In the genomic region with DNA sequence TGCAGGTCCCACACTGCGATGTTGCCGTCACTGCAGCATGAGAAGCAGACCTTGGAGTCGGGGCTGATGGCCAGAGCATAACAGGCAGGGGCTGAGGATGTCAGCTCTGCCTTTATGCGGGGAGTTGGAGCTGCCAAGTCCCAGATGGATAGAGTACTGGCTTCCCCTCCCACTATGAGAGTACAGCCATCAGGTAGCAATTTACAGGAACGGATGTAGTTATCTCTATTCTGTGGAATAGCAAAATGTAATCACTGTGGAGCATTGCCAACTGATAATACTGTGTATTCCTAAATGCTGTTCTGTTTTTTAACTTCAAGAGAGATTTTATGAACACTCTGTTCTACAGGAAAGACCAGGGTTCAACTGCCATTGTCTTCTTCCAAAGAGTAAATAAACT, we compare ENCODE assay signal across 18 mouse cellular contexts.
DNase-seq lines count a peak whose midpoint lies in the region; ATAC-seq and TF ChIP-seq lines count a peak whose summit lies in the region.
"Had no signal": no experiment of that assay in that cellular context is flagged by ENCODE, and none has a peak within 500 bp of the region (broad histone marks: within the 10 kb centered on the region; RNA-seq: fewer than 3 reads in every experiment).

No protein-coding gene starts in this region.

- peaks cover 14% of the 10 kb centered on the region for H3K4me1 ChIP-seq in heart, embryonic 12.5 days (replicated peaks)
- H3K4me1 ChIP-seq in liver, postnatal 0 days (ENCODE audit: insufficient read depth) = peaks cover 5% of the 10 kb centered on the region; the same call in 1 of the 2 replicates
- H3K4me1 ChIP-seq in liver, embryonic 11.5 days (replicated peaks; ENCODE audit: control insufficient read depth, insufficient read depth, low read length) = no peaks in the 10 kb centered on the region; the same call in none of the 2 replicates
- H3K4me1 ChIP-seq in stomach, postnatal 0 days (replicated peaks; ENCODE audit: control insufficient read depth, insufficient read depth) = no peaks in the 10 kb centered on the region
- H3K4me1 ChIP-seq: embryonic facial prominence, embryonic 12.5 days; neural tube, embryonic 13.5 days had no signal

- H3K9me3 ChIP-seq in heart, embryonic 12.5 days (replicated peaks) = no peaks in the 10 kb centered on the region
- H3K9me3 ChIP-seq in liver, postnatal 0 days (ENCODE audit: low read length) = no peaks in the 10 kb centered on the region
- H3K9me3 ChIP-seq in liver, embryonic 11.5 days (ENCODE audit: control insufficient read depth, low read length) = no peaks in the 10 kb centered on the region
- H3K9me3 ChIP-seq in stomach, postnatal 0 days (ENCODE audit: control insufficient read depth, low read length) = no peaks in the 10 kb centered on the region
- H3K9me3 ChIP-seq: embryonic facial prominence, embryonic 12.5 days; megakaryocyte, embryonic 14.5 days; neural tube, embryonic 13.5 days had no signal

- H3K27me3 ChIP-seq in heart, embryonic 12.5 days (replicated peaks) = no peaks in the 10 kb centered on the region
- H3K27me3 ChIP-seq in liver, postnatal 0 days (ENCODE audit: insufficient read depth, low read length) = no peaks in the 10 kb centered on the region
- H3K27me3 ChIP-seq in liver, embryonic 11.5 days (replicated peaks; ENCODE audit: control insufficient read depth, insufficient read depth, low read length) = no peaks in the 10 kb centered on the region
- H3K27me3 ChIP-seq in stomach, postnatal 0 days (ENCODE audit: control insufficient read depth, insufficient read depth, low read length) = no peaks in the 10 kb centered on the region
- H3K27me3 ChIP-seq: embryonic facial prominence, embryonic 12.5 days; megakaryocyte, embryonic 14.5 days; neural tube, embryonic 13.5 days had no signal

- no peak overlapping the region for H3K4me2 ChIP-seq in heart, embryonic 12.5 days
- no peak overlapping the region for H3K4me2 ChIP-seq in liver, postnatal 0 days (ENCODE audit: low read depth, low read length)
- no peak overlapping the region for H3K4me2 ChIP-seq in liver, embryonic 11.5 days
- H3K4me2 ChIP-seq in stomach, postnatal 0 days (replicated peaks; ENCODE audit: low read depth) = no peak overlapping the region
- H3K4me2 ChIP-seq: embryonic facial prominence, embryonic 12.5 days; neural tube, embryonic 13.5 days had no signal

- TF ChIP-seq EP300 in liver, postnatal 0 days (IDR thresholded peaks at IDR 0.05; ENCODE audit: low read depth) = peak; percentile 49; the same call in 1 of the 2 replicates
- TF ChIP-seq EP300 in stomach, postnatal 0 days (optimal IDR thresholded peaks at IDR 0.05) = no peak

- peaks cover 9% of the 10 kb centered on the region; the same call in 1 of the 2 replicates for H3K36me3 ChIP-seq in heart, embryonic 12.5 days
- H3K36me3 ChIP-seq in liver, postnatal 0 days (replicated peaks; ENCODE audit: insufficient read depth, low read length) = peaks cover 10% of the 10 kb centered on the region
- peaks cover 11% of the 10 kb centered on the region for H3K36me3 ChIP-seq in liver, embryonic 11.5 days (ENCODE audit: control insufficient read depth, insufficient read depth, low read length)
- H3K36me3 ChIP-seq in stomach, postnatal 0 days (ENCODE audit: control insufficient read depth, insufficient read depth, low read length) = peaks cover 7% of the 10 kb centered on the region

- WGBS in heart, embryonic 12.5 days = 28% methylated on average over 5 of the region's 5 CpGs
- 70% methylated on average over 5 of the region's 5 CpGs for WGBS in liver, postnatal 0 days (ENCODE audit: insufficient replicate concordance)
- 73% methylated on average over 5 of the region's 5 CpGs for WGBS in liver, embryonic 11.5 days
- 75% methylated on average over 5 of the region's 5 CpGs for WGBS in stomach, postnatal 0 days

- DNase-seq in heart, adult 9 months (ENCODE audit: low spot score in 2 of 2) = no peak
- no peak for DNase-seq in liver, postnatal 0 days
- DNase-seq in liver, embryonic 11.5 days (ENCODE audit: low spot score) = no peak
- peak; percentile 51 for DNase-seq in lung, postnatal 25 days (ENCODE audit: low spot score)
- DNase-seq in stomach, postnatal 0 days (ENCODE audit: low spot score) = no peak
- DNase-seq: cerebellum, adult 2 months; gastrocnemius, postnatal 25 days; kidney, adult 18-20 months; midbrain, embryonic 14.5 days; right cerebral cortex, adult 18-20 months had no signal

- H3K4me3 ChIP-seq in heart, embryonic 12.5 days = no peak overlapping the region
- H3K4me3 ChIP-seq in liver, postnatal 0 days (ENCODE audit: low read depth, low read length) = no peak overlapping the region
- H3K4me3 ChIP-seq in liver, embryonic 11.5 days (ENCODE audit: low read depth, low read length) = no peak overlapping the region
- H3K4me3 ChIP-seq in stomach, postnatal 0 days (ENCODE audit: low read depth, low read length) = no peak overlapping the region
- H3K4me3 ChIP-seq: embryonic facial prominence, embryonic 12.5 days; erythroblast, embryonic 14.5 days; megakaryocyte, embryonic 14.5 days; neural tube, embryonic 13.5 days had no signal

- TF ChIP-seq CTCF in liver, postnatal 0 days (IDR thresholded peaks at IDR 0.05; ENCODE audit: low read depth) = no peak
- TF ChIP-seq CTCF in stomach, postnatal 0 days (IDR thresholded peaks at IDR 0.05; ENCODE audit: low read depth) = no peak

- peak; percentile 73 for ATAC-seq in heart, embryonic 12.5 days (ENCODE audit: insufficient number of reproducible peaks, low FRiP score)
- ATAC-seq in liver, postnatal 0 days = no peak
- no peak for ATAC-seq in liver, embryonic 11.5 days (replicated peaks; ENCODE audit: low FRiP score)
- ATAC-seq in stomach, postnatal 0 days (ENCODE audit: low FRiP score, low TSS enrichment) = peak; percentile 54; the same call in 1 of the 2 replicates
- no peak for ATAC-seq in megakaryocyte progenitor cell, adult 5-6 weeks (replicated peaks; ENCODE audit: poor library complexity)
- ATAC-seq: forebrain, embryonic 14.5 days had no signal

- H3K27ac ChIP-seq in heart, embryonic 12.5 days (ENCODE audit: poor library complexity, severe bottlenecking) = no peak overlapping the region
- no peak overlapping the region for H3K27ac ChIP-seq in liver, postnatal 0 days (ENCODE audit: low read depth)
- H3K27ac ChIP-seq in liver, embryonic 11.5 days (ENCODE audit: low read depth, low read length) = no peak overlapping the region
- no peak overlapping the region for H3K27ac ChIP-seq in stomach, postnatal 0 days (replicated peaks)
- H3K27ac ChIP-seq: embryonic facial prominence, embryonic 12.5 days; kidney, postnatal 0 days; neural tube, embryonic 13.5 days had no signal

- H3K9ac ChIP-seq in heart, embryonic 12.5 days = no peak overlapping the region
- no peak overlapping the region for H3K9ac ChIP-seq in liver, postnatal 0 days (replicated peaks)
- no peak overlapping the region for H3K9ac ChIP-seq in liver, embryonic 11.5 days (ENCODE audit: low read depth, low read length)
- no peak overlapping the region for H3K9ac ChIP-seq in stomach, postnatal 0 days (ENCODE audit: low read length)
- H3K9ac ChIP-seq: embryonic facial prominence, embryonic 12.5 days; neural tube, embryonic 13.5 days had no signal

Comparison
In these comparisons a context has a peak if more than half of its experiments do, and no peak if none do; other contexts are left out.
1. ATAC-seq: peak in heart, embryonic 12.5 days (single experiment) and stomach, postnatal 0 days (single experiment); none in liver, postnatal 0 days (single experiment), liver, embryonic 11.5 days (single experiment) and megakaryocyte progenitor cell, adult 5-6 weeks (single experiment).